Mouse (Mus musculus) spleen, adult 2 months (tissue): ENCODE data around the gene Myh11.

Experiments
- CTCF ChIP-seq: fragments of 200-500 bp; IDR thresholded peaks from 2 replicates; pipeline ENCODE4 v1.5.1; 2011; ENCODE audit warnings: mild to moderate bottlenecking, inconsistent platforms; ENCODE audit not compliant: insufficient read depth, insufficient read length, insufficient replicate concordance; ENCODE audit errors: extremely low read depth
- POLR2A ChIP-seq: fragments of 200-500 bp; IDR thresholded peaks from 2 replicates; pipeline ENCODE4 v1.6.1; 2011; ENCODE audit warnings: low read depth, low read length, inconsistent platforms

DNA sequence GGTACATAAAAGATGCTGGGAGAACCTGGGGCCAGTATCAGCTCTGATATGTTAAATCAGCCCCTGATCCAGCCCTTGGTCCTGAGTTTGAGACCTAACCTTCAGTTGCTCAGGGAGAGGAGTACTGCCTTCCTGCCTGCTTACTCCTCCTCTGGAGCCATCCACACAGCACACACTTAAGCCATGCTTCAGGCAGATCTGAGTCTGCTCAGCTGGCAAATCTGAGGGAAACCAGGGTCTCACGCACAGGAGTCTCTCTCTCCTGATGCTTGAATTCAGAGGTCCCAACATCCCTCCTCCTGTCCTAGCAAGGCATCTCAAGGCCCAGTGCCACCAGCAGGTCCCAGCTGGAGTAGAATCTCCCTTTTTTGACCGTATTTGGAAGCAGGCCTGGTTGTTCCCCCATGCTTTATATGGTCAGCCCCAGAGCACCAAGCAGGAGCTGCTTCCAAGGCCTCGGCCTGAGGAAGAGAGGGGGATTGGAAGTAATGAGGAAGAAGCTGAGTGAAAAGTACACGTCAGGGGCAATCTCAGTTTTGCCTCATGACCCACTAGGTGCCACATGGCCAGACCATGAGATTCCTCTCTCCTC lies 18.7 kb downstream of the Myh11 start:
- TF ChIP-seq CTCF (no peak), POLR2A (no peak)
